Mouse (Mus musculus) 416B (cell line): ENCODE measurements around the gene Clstn1.
A peak's percentile ranks its signal among the peaks of the same experiment; 100 is the strongest.

ENCODE experiments used
- DNase-seq: peaks from one replicate; pipeline ENCODE4 v3.0.0; 2011; ENCODE audit warnings: low read depth

Clstn1 gene

DNA sequence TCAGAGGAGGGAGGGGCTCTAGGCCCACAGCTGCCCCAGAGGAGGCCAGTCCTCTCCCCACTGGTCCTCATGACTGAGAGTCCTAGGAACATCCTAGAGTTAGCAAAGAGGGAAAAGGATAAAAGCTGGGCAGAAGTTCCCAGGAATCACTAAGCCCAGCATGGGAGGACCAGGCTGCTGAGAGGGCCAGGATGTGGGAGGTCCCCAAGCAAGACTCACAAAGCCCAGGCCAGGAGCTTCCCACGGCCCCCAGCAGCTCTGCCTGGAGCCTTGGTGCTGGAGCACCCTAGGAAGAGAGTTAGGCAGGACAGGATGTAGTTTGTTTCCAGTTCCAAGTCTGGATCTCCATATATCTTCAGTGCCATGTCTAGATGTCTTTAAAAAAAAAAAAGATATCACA, 91.7 kb downstream of the Clstn1 start:
- DNase-seq, result no peak

DNA sequence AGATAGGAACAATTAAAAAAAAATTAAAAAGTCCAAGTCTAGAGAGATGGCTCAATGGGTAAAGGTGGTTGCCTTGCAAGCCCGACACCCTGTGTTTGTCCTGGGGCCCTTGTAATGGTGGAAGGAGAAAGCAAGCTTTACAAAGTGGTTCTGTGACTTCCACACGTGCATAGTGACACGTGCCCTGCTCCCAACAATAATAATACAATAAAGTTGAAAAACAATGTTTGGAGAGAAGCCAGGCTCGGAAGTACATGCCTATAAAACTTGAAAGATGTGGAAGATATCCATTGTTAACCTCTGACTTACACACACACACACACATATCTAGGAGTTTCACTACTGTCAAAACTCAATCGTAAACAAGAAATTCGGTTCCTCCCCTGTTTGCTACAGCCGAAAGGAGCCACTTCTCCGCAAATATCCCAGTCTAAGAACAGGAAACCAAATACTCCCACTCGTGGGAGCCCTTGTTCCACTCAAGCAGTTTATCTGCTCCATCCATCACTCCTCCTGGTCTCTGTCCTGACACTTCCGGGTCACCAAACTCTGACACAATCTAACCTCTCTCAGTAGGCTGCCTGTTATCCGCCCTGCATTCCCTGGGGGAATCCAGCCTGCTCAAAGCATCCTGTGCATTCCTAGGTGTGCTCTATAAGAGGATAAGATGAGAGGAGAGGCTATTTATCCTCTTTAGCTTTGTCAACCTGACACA, 92.9 kb downstream of the Clstn1 start:
- no peak for DNase-seq

DNA sequence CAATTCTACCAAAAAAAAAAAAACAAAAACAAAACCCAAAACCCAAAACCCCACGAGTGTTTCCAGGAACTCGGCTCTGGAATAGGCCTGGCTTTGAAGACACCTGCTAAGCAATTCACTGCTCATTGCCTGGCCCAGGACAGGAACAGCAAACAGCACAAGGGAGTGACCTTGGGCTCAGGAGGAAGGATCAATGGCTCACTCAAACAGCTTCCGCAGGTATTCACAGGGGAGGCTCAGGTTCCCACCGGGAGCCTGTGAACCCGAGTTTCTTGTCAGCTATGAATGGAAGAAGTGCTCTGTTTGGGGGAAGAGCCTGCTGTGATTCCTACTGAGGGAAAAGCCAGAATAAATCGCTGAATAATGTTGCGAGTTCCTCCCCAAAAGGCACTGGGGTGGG, 97.6 kb downstream of the Clstn1 start:
- no peak for DNase-seq

DNA sequence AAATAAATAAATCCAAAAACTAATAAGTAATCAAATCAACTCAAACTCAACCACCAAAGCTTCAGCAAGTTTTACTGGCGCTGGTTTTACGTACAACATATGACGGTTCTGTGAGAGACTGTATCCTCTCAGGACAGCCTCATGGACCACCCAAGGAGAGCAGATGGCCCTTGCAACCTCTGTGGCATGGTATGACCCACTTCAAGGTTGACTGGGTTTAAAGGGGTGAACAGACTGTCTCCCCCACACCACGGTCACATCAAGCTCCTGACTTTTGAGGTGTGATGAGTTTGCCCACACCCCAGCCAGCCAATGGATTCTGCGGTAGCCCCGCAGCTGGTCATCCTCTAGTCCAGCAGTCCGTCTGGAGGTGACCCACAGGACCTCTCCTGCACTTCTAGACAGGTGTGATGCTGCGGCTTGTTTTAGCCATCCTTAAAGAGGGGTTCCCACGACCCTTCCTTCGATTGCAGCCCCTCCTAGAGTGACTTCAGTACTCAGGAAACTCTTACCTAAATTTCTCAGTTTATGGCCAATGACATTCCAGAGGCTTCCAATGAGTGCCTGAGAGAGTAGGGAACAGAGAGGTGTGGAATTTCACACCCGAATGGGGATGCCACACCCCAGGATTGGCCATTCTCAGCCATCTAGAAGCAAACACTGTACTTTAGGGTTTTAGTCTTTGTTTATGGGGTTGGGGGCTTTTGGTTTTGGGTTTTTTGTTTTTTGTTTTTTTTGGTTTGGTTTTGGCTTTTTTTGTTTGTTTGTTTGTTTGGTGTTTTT, 98.8 kb downstream of the Clstn1 start:
- DNase-seq, result no peak

DNA sequence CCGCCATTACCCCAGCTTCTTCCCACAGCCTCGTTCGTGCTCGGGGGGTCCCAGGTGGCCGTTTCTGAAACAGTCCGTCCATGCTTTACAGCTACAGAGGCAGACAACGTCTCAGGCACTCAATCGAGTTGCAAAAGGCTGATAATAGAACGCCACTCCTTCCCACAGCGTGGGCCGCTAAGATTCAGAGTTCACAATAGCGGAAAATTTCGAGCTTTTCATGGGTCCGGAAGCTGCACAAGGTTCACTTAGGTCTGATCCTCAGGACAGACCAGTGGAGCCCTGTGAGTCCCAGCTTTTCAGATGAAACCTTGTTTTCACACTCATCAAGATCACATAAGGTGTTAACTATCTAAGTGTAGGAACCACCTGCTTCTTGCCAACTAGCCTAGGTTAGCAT, 102.6 kb downstream of the Clstn1 start:
- DNase-seq, result no peak

DNA sequence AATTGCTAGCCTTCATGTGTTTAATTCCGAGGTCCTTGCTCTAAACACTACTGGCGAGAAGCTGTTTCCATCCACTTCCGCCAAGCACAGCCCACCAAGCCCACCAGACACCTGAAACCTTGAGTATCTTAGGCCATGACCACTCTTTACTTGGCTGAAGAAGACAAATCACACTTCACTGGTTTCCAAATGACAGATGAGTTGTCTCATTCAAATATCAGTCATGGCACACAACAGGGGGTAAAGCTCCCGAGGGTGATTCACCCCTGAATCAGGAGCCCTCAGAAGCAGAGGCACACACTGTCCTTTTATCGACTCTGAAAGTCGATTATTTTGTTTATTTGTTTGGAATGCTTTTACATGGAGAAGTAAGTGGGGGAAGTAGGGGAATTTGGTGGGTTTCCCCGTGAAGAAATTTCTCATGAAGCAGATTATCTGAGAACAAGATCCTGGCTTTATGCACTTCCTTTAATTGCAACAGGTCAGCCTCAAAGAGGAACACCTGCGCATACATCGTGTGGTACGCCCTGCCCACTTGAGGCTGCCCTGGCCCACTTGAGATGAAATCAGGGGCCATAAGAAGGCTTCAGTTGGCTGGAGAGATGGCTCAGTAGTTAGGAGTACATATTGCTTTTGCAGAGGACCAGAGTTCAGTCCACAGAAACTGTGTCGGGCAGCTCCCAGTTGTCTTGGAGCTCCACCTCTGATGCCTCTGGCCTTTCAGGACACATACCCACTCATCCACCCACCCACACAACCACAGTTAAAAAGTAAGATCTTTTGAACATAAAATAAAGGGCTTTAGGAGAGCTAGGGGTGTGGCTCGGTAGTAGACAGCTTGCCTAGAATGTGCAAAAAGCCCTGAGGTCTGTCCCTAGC, 103.8 kb downstream of the Clstn1 start:
- DNase-seq, result no peak

DNA sequence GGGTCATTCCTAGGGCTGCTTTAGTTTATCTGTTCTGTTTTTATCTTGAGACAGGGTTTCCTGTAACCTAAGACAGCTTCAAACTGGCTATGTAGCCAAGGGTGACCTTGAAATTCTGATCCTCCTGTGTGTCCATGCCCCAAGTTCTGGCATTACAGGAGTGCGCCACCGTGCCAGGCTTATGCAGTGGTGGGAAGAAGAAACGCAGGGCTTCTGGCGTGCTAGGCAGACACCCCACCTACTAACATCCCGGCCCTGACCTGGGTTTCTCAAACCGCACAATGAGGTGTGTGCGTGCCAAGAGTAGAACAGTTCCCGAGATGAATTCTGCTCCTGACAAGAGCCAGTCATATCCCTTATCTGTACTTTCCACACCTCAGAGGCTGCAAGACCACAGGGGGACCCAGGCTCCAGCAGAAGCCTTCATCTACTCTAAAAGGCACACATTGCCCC, 104.6 kb downstream of the Clstn1 start:
- peak; percentile 71 for DNase-seq

DNA sequence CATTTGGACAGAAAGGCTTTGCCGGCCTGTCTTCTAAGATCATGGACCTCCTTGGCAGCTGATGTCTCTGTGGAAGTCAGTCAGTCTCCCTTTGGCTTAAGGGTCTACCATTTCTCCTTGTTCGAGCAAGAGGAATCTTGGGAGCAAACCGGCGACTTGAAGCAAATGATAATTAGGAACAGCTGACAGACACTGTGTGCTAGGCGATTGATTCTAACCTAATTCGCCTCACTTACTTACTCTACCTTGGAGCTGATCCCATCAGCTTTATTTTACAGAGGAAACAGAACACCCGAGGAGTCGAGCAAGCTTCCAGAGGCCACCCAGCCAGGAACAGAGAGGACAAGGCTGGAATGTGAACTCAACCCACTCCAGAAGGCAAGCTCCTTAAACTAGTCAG, 105.1 kb downstream of the Clstn1 start:
- DNase-seq, result no peak

DNA sequence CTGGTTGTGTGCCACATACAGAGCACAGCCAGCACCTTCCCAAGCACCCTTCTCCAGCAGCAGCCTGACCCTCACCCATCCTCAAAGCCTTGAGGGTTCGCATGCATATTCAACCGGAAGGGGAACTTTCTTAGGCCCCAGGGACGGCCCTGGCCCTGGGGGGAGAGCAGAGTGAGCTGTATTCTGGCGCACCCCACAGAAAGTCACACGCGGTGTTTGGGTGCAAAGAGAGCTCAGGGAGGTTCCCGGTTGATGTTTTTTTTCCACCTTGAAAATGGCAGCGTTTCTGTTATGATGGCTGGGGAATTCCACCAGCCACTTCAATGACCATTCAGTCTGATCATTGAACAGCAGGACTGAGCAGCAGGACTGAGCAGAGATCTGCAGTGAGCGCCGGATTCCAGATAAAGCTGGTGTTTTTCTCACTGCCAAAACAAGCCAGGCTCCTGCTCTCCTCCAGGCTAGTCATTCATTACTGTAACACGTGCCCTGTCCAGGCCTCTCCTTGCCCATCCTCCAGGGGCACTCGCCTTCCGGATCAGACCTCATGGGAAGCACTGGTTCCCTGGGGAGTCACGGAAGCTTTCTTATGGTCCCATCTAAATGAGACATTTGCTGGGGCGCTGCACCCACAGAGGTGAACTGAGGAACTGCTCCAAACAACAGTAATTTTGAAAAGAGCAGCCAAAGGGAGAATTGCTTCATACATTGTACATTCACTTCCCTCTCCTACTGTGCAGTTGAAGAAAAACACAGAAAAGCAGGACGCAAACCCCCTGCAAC, 110.1 kb downstream of the Clstn1 start:
- no peak for DNase-seq

DNA sequence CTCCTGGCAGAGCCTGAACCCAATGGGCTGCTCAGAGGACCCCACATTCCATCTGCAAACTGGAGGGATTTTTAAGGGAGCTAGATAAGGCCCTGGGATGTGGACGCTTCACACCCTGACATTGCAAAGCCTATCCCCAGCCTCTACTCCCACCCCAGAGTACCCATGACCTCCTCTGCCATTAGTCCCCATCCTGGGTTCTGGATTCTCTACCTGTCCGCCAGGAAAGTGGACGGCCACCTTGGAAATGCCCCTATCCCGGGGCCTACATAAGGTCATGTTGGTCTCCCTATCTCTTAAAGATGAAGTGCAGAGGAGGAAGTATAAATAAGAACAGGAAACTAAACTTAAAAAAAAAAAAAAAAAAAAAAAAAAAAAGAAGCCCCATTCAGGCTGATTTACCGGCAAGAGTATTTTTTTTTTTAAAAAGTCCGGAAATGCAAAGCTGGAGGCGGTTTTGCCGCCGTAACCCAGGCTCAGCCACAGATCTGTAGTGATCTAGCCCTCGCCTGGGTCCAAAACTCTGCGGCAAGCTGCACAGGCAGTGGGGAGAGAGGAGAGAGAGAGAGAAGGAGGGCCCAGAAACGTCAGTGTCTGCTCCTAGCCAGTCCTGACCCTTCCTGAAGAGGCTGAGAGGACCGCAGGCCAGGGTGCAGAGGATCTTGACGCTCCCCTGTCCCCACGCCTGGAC, 111.4 kb downstream of the Clstn1 start:
- peak; percentile 90 for DNase-seq

DNA sequence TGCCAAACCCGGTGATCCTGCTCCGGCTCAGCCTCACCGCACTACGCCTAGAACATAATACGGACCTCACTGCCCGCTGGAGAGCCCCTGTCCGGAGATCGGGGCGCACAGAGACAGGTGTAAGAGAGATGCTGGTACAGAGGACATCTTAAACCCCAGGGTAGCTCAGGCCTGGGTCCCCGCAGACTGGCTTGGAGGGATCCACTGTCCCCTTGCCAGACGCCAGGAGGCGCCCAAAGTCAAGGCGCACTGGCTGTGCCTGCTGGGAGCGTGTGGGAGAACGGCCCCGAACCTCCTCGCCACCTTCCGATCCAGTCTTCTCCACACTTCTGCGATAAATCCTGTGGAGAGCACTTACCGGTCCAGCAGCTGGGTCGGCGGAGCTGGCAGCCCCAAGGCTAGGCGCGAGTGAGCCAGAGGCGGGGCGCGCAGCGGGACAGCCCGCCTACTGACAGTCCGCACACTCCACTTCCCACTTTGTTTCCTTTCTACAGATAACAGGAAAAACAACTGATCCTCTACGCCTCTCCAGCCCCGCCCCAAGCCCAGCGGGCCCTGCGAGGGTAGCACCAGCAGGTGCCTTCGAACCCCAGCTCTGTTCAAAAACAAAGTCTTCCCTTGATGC, 112.0 kb downstream of the Clstn1 start:
- DNase-seq, result peak; percentile 84
